Mouse (Mus musculus): ENCODE measurements around the gene Ifrd2. TPM values are rescaled to one million over a fixed set of nuclear protein-coding genes. Genes with fewer than 3 reads are reported as not detected.
"Not testable (repeated sequence)": the region's sequence is repeated elsewhere in the genome, so short reads cannot be mapped to it uniquely, and the experiment has no call there.

Ifrd2 gene
- polyA plus RNA-seq, 1 experiment from 2014 or later: 59.7 TPM

GRCm38 (mm10) chr9:107554319-107554825 lies 33.1 kb upstream of the Ifrd2 start:
- H3K4me3 ChIP-seq: peak overlapping the region; percentile 85
- no peaks in the 10 kb centered on the region for H3K9me3 ChIP-seq
- WGBS: under 1% methylated on average over 53 of the region's 53 CpGs
- peaks cover 41% of the 10 kb centered on the region for H3K27me3 ChIP-seq (replicated peaks; ENCODE audit: low read depth, poor library complexity, severe bottlenecking)
- peak; percentile 99 for DNase-seq (ENCODE audit: low spot score)
- H3K27ac ChIP-seq (replicated peaks): peak overlapping the region; percentile 94
- peaks cover 36% of the 10 kb centered on the region for H3K36me3 ChIP-seq (replicated peaks)
- H3K4me1 ChIP-seq: peaks cover 65% of the 10 kb centered on the region

- H3K27ac ChIP-seq (replicated peaks): peak overlapping the region; percentile 94
- H3K4me1 ChIP-seq: peaks cover 60% of the 10 kb centered on the region
- peaks cover 42% of the 10 kb centered on the region for H3K36me3 ChIP-seq (replicated peaks)
- peak overlapping the region; percentile 85 for H3K4me3 ChIP-seq
- peaks cover 34% of the 10 kb centered on the region for H3K27me3 ChIP-seq (replicated peaks; ENCODE audit: low read depth, poor library complexity, severe bottlenecking)
- DNase-seq (ENCODE audit: low spot score): peak; percentile 63
- no peaks in the 10 kb centered on the region for H3K9me3 ChIP-seq
- WGBS: under 1% methylated on average over 23 of the region's 23 CpGs
Measured at GRCm38 (mm10) chr9:107555031-107555457, 32.4 kb upstream of the Ifrd2 start.

- Histone ChIP-seq H3K27me3 (replicated peaks; ENCODE audit: low read depth, poor library complexity, severe bottlenecking) (peaks cover 27% of the 10 kb centered on the region), H3K27ac (replicated peaks) (peak overlapping the region; percentile 94), H3K4me1 (peaks cover 53% of the 10 kb centered on the region), H3K36me3 (replicated peaks) (peaks cover 49% of the 10 kb centered on the region), H3K9me3 (no peaks in the 10 kb centered on the region), H3K4me3 (peak overlapping the region; percentile 85)
- 49% methylated on average over 2 of the region's 2 CpGs for WGBS
- DNase-seq (ENCODE audit: low spot score): no peak
Measured at GRCm38 (mm10) chr9:107555701-107556100, 31.7 kb upstream of the Ifrd2 start.

- no peaks in the 10 kb centered on the region for H3K9me3 ChIP-seq
- peaks cover 55% of the 10 kb centered on the region for H3K36me3 ChIP-seq (replicated peaks)
- peaks cover 47% of the 10 kb centered on the region for H3K4me1 ChIP-seq
- 78% methylated on average over 3 of the region's 3 CpGs for WGBS
- no peak for DNase-seq (ENCODE audit: low spot score)
- peak overlapping the region; percentile 85 for H3K4me3 ChIP-seq
- H3K27me3 ChIP-seq (replicated peaks; ENCODE audit: low read depth, poor library complexity, severe bottlenecking): peaks cover 21% of the 10 kb centered on the region
- no peak overlapping the region for H3K27ac ChIP-seq (replicated peaks)
Measured at GRCm38 (mm10) chr9:107556346-107556745, 31.1 kb upstream of the Ifrd2 start.

- H3K27me3 ChIP-seq (replicated peaks; ENCODE audit: low read depth, poor library complexity, severe bottlenecking): no peaks in the 10 kb centered on the region
- WGBS: under 1% methylated on average over 46 of the region's 46 CpGs
- H3K4me3 ChIP-seq: peak within 1 kb of the TSS; percentile 95
- H3K27ac ChIP-seq (replicated peaks): peak within 1 kb of the TSS; percentile 82
- peaks cover 65% of the 10 kb centered on the region for H3K36me3 ChIP-seq (replicated peaks)
- peaks cover 60% of the 10 kb centered on the region for H3K4me1 ChIP-seq
- no peaks in the 10 kb centered on the region for H3K9me3 ChIP-seq
- DNase-seq (ENCODE audit: low spot score): peak; percentile 95
Measured at GRCm38 (mm10) chr9:107563029-107563581, 24.3 kb upstream of the Ifrd2 start, which contains the start of gene Tusc2. Tusc2 (plus strand) TSS chr9:107563255.

GRCm38 (mm10) chr9:107565556-107565955 lies 21.9 kb upstream of the Ifrd2 start:
- H3K27me3 ChIP-seq (replicated peaks; ENCODE audit: low read depth, poor library complexity, severe bottlenecking); DNase-seq (ENCODE audit: low spot score); H3K9me3 ChIP-seq; H3K27ac ChIP-seq (replicated peaks): not testable (repeated sequence)
- H3K4me3 ChIP-seq: peak overlapping the region; percentile 95
- WGBS: 46% methylated on average over 5 of the region's 5 CpGs
- H3K4me1 ChIP-seq: peaks cover 72% of the 10 kb centered on the region
- peaks cover 47% of the 10 kb centered on the region for H3K36me3 ChIP-seq (replicated peaks)

- Histone ChIP-seq H3K36me3 (replicated peaks) (peaks cover 47% of the 10 kb centered on the region), H3K4me3 (peak overlapping the region; percentile 95; the same call in 1 of the 2 replicates), H3K9me3 (no peaks in the 10 kb centered on the region), H3K4me1 (peaks cover 78% of the 10 kb centered on the region), H3K27me3 (replicated peaks; ENCODE audit: low read depth, poor library complexity, severe bottlenecking) (no peaks in the 10 kb centered on the region), H3K27ac (replicated peaks) (peak overlapping the region; percentile 95)
- peak; percentile 84 for DNase-seq (ENCODE audit: low spot score)
- 63% methylated on average over 15 of the region's 15 CpGs for WGBS
Measured at GRCm38 (mm10) chr9:107566041-107566709, 21.3 kb upstream of the Ifrd2 start.

- Histone ChIP-seq H3K4me1 (peaks cover 84% of the 10 kb centered on the region), H3K9me3 (no peaks in the 10 kb centered on the region), H3K4me3 (peak overlapping the region; percentile 95), H3K27ac (replicated peaks) (peak overlapping the region; percentile 95), H3K27me3 (replicated peaks; ENCODE audit: low read depth, poor library complexity, severe bottlenecking) (no peaks in the 10 kb centered on the region), H3K36me3 (replicated peaks) (peaks cover 47% of the 10 kb centered on the region)
- 51% methylated on average over 3 of the region's 3 CpGs for WGBS
- DNase-seq (ENCODE audit: low spot score): no peak
Measured at GRCm38 (mm10) chr9:107566855-107567254, 20.6 kb upstream of the Ifrd2 start.

GRCm38 (mm10) chr9:107567702-107568319 lies 19.6 kb upstream of the Ifrd2 start, which contains the start of gene Hyal2:
Hyal2 (plus strand) TSS chr9:107567945.
- Histone ChIP-seq H3K27ac (replicated peaks) (peak within 1 kb of the TSS; percentile 95), H3K27me3 (replicated peaks; ENCODE audit: low read depth, poor library complexity, severe bottlenecking) (no peaks in the 10 kb centered on the region), H3K4me1 (peaks cover 81% of the 10 kb centered on the region), H3K36me3 (replicated peaks) (peaks cover 51% of the 10 kb centered on the region), H3K4me3 (peak within 1 kb of the TSS; percentile 95), H3K9me3 (no peaks in the 10 kb centered on the region)
- DNase-seq (ENCODE audit: low spot score): peak; percentile 50
- WGBS: 6% methylated on average over 18 of the region's 18 CpGs

GRCm38 (mm10) chr9:107568331-107569261 lies 18.8 kb upstream of the Ifrd2 start:
- Histone ChIP-seq H3K9me3 (no peaks in the 10 kb centered on the region), H3K36me3 (replicated peaks) (peaks cover 59% of the 10 kb centered on the region), H3K4me3 (peak overlapping the region; percentile 79), H3K27me3 (replicated peaks; ENCODE audit: low read depth, poor library complexity, severe bottlenecking) (no peaks in the 10 kb centered on the region), H3K27ac (replicated peaks) (peak overlapping the region; percentile 95), H3K4me1 (peaks cover 74% of the 10 kb centered on the region)
- WGBS: under 1% methylated on average over 41 of the region's 41 CpGs
- DNase-seq (ENCODE audit: low spot score): peak; percentile 91

GRCm38 (mm10) chr9:107569270-107569669 lies 18.2 kb upstream of the Ifrd2 start:
- Histone ChIP-seq H3K4me3 (peak overlapping the region; percentile 79), H3K4me1 (peaks cover 67% of the 10 kb centered on the region), H3K27me3 (replicated peaks; ENCODE audit: low read depth, poor library complexity, severe bottlenecking) (no peaks in the 10 kb centered on the region), H3K9me3 (no peaks in the 10 kb centered on the region), H3K36me3 (replicated peaks) (peaks cover 65% of the 10 kb centered on the region), H3K27ac (replicated peaks) (peak overlapping the region; percentile 95)
- no peak for DNase-seq (ENCODE audit: low spot score)
- WGBS: 0% methylated on average over 23 of the region's 23 CpGs

GRCm38 (mm10) chr9:107570016-107570415 lies 17.4 kb upstream of the Ifrd2 start:
- Histone ChIP-seq H3K27me3 (replicated peaks; ENCODE audit: low read depth, poor library complexity, severe bottlenecking) (no peaks in the 10 kb centered on the region), H3K4me3 (peak overlapping the region; percentile 79), H3K4me1 (peaks cover 60% of the 10 kb centered on the region), H3K27ac (replicated peaks) (peak overlapping the region; percentile 95), H3K36me3 (replicated peaks) (peaks cover 65% of the 10 kb centered on the region), H3K9me3 (no peaks in the 10 kb centered on the region)
- WGBS: 66% methylated on average over 13 of the region's 13 CpGs
- peak; percentile 30 for DNase-seq (ENCODE audit: low spot score)
